Mouse (Mus musculus): ENCODE data around the gene Pcyt2.
A peak's percentile ranks its signal among the peaks of the same experiment; 100 is the strongest.

- TF ChIP-seq CTCF (IDR thresholded peaks at IDR 0.05; ENCODE audit: low read depth) (peak; percentile 91), EP300 (IDR thresholded peaks at IDR 0.05; ENCODE audit: low read depth) (no peak)
These were observed 41.2 kb upstream of the Pcyt2 start for GRCm38 (mm10) chr11:120658876-120659410.
